Mouse (Mus musculus): ENCODE data around the gene Kif21b.

DNA sequence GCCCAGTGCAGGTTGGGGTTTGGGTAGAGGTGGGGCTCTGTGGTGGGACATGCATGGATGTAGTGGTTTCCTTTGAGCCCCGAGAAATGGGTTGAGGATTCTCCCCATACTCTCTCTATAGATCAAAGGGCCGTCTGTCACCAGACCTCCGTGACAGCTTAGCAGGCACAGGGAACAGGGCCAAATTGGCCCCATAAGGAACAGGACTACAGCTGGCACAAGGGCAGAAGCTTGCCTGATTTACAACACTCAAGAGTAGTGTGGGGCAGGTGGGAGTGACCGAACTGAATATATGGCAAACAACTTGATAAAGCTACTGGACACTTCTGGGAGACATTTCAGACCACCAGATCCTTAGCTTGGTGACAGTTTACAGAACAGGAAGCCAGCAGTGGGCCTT is 26.4 kb upstream of the Kif21b start:
- TF ChIP-seq SRF (IDR thresholded peaks at IDR 0.05; ENCODE audit: control insufficient read depth, insufficient read length, low read depth) (no peak), MAX (IDR thresholded peaks at IDR 0.05; ENCODE audit: low read depth) (no peak), POLR2A (IDR thresholded peaks at IDR 0.05; ENCODE audit: insufficient read length, low read depth) (no peak)

Measured in myocyte (in vitro differentiated cells).